Mouse (Mus musculus) heart, postnatal 0 days (tissue): ENCODE measurements at regions not wholly inside any gene's neighbourhood (a gene's known extent, or its start where the extent isn't known, plus 50 kb on each side); places are given as distances from the start of the nearest gene placed in this dataset.

Experiments used
- ATAC-seq: fragments of 200-750 bp; cut with Nextera tagmentation; 2 replicates; pipeline ENCODE4 v1.8.0; 2017; ENCODE audit warnings: low read depth, moderate number of reproducible peaks, moderate library complexity; ENCODE audit not compliant: insufficient read depth
- DNase-seq: peaks from one replicate; pipeline ENCODE4 v3.0.0-alpha.2; 2016; ENCODE audit warnings: low spot score
- H3K27ac ChIP-seq: fragments of 300-500 bp; sonication (generic); 2 replicates; pipeline ENCODE4 v1.5.1; 2014; ENCODE audit warnings: low read depth, mild to moderate bottlenecking
- H3K27me3 ChIP-seq: fragments of 300-500 bp; sonication (generic); 2 replicates; pipeline ENCODE4 v1.6.1; 2014; ENCODE audit warnings: low read length, mixed read lengths; ENCODE audit not compliant: control insufficient read depth, insufficient read depth
- H3K36me3 ChIP-seq: fragments of 300-500 bp; sonication (generic); replicated peaks from 2 replicates; pipeline ENCODE4 v1.6.1; 2014; ENCODE audit warnings: low read length, mixed read lengths; ENCODE audit not compliant: control insufficient read depth, insufficient read depth
- H3K4me1 ChIP-seq: fragments of 300-500 bp; sonication (generic); 2 replicates; pipeline ENCODE4 v1.6.1; 2014; ENCODE audit warnings: antibody characterized with exemption; ENCODE audit not compliant: control insufficient read depth, insufficient read depth
- H3K4me2 ChIP-seq: fragments of 300-500 bp; sonication (generic); 2 replicates; pipeline ENCODE4 v1.6.1; 2014; ENCODE audit warnings: low read depth, mild to moderate bottlenecking, low read length, moderate library complexity
- H3K4me3 ChIP-seq: fragments of 300-500 bp; sonication (generic); 2 replicates; pipeline ENCODE4 v1.5.1; 2014; ENCODE audit warnings: low read depth, low read length
- H3K9ac ChIP-seq: fragments of 300-500 bp; sonication (generic); replicated peaks from 2 replicates; pipeline ENCODE4 v1.6.1; 2014; ENCODE audit warnings: low read depth, low read length, mixed read lengths
- H3K9me3 ChIP-seq: fragments of 300-500 bp; sonication (generic); replicated peaks from 2 replicates; pipeline ENCODE4 v1.6.1; 2016; ENCODE audit warnings: low read length; ENCODE audit not compliant: control insufficient read depth
- CTCF ChIP-seq: IDR thresholded peaks from 2 replicates; pipeline ENCODE4 v1.5.1; 2016; ENCODE audit warnings: antibody characterized with exemption, control low read depth, low read depth
- EP300 ChIP-seq: IDR thresholded peaks from 2 replicates; pipeline ENCODE4 v1.6.1; 2016; ENCODE audit warnings: antibody characterized with exemption, low read depth
- WGBS: fragments of 180-500 bp; shearing (Covaris S2); extraction: QIAGEN DNeasy Blood & Tissue Kit; methylation state at CpG from one replicate; pipeline ENCODE4 v1.1.7; 2014; 5-methylcytosine and 5-hydroxymethylcytosine counted together

GRCm38 (mm10) chr11:31785160-31785559 lies 86.9 kb upstream of the Cpeb4 start:
- DNase-seq (no peak), ATAC-seq (no peak)
- no peak for TF ChIP-seq CTCF
- no peak for TF ChIP-seq EP300
- Histone ChIP-seq H3K27ac (no peak overlapping the region), H3K9me3 (peaks cover 6% of the 10 kb centered on the region; the same call in 1 of the 2 replicates), H3K36me3 (no peaks in the 10 kb centered on the region), H3K4me1 (no peaks in the 10 kb centered on the region), H3K4me2 (no peak overlapping the region), H3K27me3 (no peaks in the 10 kb centered on the region), H3K9ac (no peak overlapping the region), H3K4me3 (no peak overlapping the region)
- 82% methylated on average over 7 of the region's 7 CpGs for WGBS

- Histone ChIP-seq H3K36me3 (no peaks in the 10 kb centered on the region), H3K4me3 (no peak overlapping the region), H3K4me2 (no peak overlapping the region), H3K4me1 (no peaks in the 10 kb centered on the region), H3K27me3 (no peaks in the 10 kb centered on the region), H3K27ac (no peak overlapping the region), H3K9me3 (peaks cover 6% of the 10 kb centered on the region; the same call in 1 of the 2 replicates), H3K9ac (no peak overlapping the region)
- DNase-seq (no peak), ATAC-seq (no peak)
- TF ChIP-seq EP300 (no peak), CTCF (no peak)
- 51% methylated on average over 2 of the region's 2 CpGs for WGBS
These were observed 84.6 kb upstream of the Cpeb4 start for GRCm38 (mm10) chr11:31787376-31787775.

GRCm38 (mm10) chr11:31787917-31788703 lies 83.9 kb upstream of the Cpeb4 start:
- Histone ChIP-seq H3K36me3 (no peaks in the 10 kb centered on the region), H3K4me1 (no peaks in the 10 kb centered on the region), H3K27ac (no peak overlapping the region), H3K4me2 (no peak overlapping the region), H3K27me3 (no peaks in the 10 kb centered on the region), H3K9me3 (peaks cover 6% of the 10 kb centered on the region; the same call in 1 of the 2 replicates), H3K9ac (no peak overlapping the region), H3K4me3 (no peak overlapping the region)
- WGBS = 41% methylated on average over 2 of the region's 2 CpGs
- ATAC-seq (no peak), DNase-seq (no peak)
- TF ChIP-seq CTCF (no peak), EP300 (no peak)

GRCm38 (mm10) chr11:31789967-31790366 lies 82.0 kb upstream of the Cpeb4 start:
- no peak overlapping the region for H3K9ac ChIP-seq
- no peaks in the 10 kb centered on the region for H3K36me3 ChIP-seq
- H3K4me3 ChIP-seq = no peak overlapping the region
- ATAC-seq = no peak
- TF ChIP-seq EP300 (no peak), CTCF (no peak)
- WGBS = 72% methylated on average over 3 of the region's 3 CpGs
- no peak overlapping the region for H3K27ac ChIP-seq
- H3K9me3 ChIP-seq = no peaks in the 10 kb centered on the region
- no peak for DNase-seq
- H3K4me2 ChIP-seq = no peak overlapping the region
- 0 out of 2 replicates have a peak, but pooled peaks cover 6% of the 10 kb centered on the region for H3K4me1 ChIP-seq
- no peaks in the 10 kb centered on the region for H3K27me3 ChIP-seq

GRCm38 (mm10) chr11:31791264-31791663 lies 80.7 kb upstream of the Cpeb4 start:
- DNase-seq = no peak
- H3K9me3 ChIP-seq = no peaks in the 10 kb centered on the region
- no peak overlapping the region for H3K4me3 ChIP-seq
- no peak overlapping the region for H3K4me2 ChIP-seq
- no peak overlapping the region for H3K9ac ChIP-seq
- H3K36me3 ChIP-seq = no peaks in the 10 kb centered on the region
- WGBS = 54% methylated on average over 2 of the region's 2 CpGs
- ATAC-seq = no peak
- no peak for TF ChIP-seq CTCF
- no peak for TF ChIP-seq EP300
- no peaks in the 10 kb centered on the region for H3K27me3 ChIP-seq
- 0 out of 2 replicates have a peak, but pooled peaks cover 13% of the 10 kb centered on the region for H3K4me1 ChIP-seq
- no peak overlapping the region for H3K27ac ChIP-seq

GRCm38 (mm10) chr11:31795084-31795483 lies 76.9 kb upstream of the Cpeb4 start:
- Histone ChIP-seq H3K4me2 (no peak overlapping the region), H3K9me3 (no peaks in the 10 kb centered on the region), H3K36me3 (no peaks in the 10 kb centered on the region), H3K4me1 (0 out of 2 replicates have a peak, but pooled peaks cover 19% of the 10 kb centered on the region), H3K27me3 (no peaks in the 10 kb centered on the region), H3K9ac (no peak overlapping the region), H3K4me3 (no peak overlapping the region), H3K27ac (no peak overlapping the region)
- TF ChIP-seq EP300 (no peak), CTCF (no peak)
- 90% methylated on average over 8 of the region's 8 CpGs for WGBS
- DNase-seq (no peak), ATAC-seq (no peak)
